Mouse (Mus musculus): ENCODE results near the gene Arf4.

DNA sequence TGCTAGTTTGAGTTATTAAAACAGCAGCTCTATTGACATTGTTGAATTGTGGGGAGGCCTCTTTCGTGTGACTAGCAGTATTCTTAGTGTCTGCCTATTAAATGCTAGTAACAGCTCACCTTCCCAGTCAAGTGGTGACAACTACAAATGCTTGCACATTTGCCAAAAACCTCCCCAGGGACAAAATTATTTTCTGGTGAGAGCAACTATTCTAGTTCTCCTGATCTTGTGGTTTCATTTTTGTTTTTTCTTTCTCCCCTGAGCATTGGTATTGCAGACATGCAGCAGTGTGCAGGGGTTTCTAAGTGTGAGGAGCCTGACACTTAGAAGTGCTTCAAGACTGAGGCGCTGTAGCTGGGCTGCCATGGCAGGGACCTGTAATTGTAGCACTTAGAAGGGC lies 9.9 kb downstream of the Arf4 start:
- TF ChIP-seq CTCF (IDR thresholded peaks at IDR 0.05; ENCODE audit: extremely low read depth, insufficient read length, insufficient replicate concordance, low read depth, low read length) (no peak), POLR2A (IDR thresholded peaks at IDR 0.05; ENCODE audit: low read depth, low read length) (no peak)

Data from small intestine, adult 2 months (tissue).